Mouse (Mus musculus): Measurements from ENCODE around the gene Mgat4d. TPM values are rescaled to one million over a fixed set of nuclear protein-coding genes. Genes with fewer than 3 reads are reported as not detected.
"Not testable (repeated sequence)": the region's sequence is repeated elsewhere in the genome, so short reads cannot be mapped to it uniquely, and the experiment has no call there.

The Mgat4d gene
- not detected in 2 replicates for polyA plus RNA-seq (2014; fragmentation: Nextera tagmentation; extraction: Ambion mirVana)

DNA sequence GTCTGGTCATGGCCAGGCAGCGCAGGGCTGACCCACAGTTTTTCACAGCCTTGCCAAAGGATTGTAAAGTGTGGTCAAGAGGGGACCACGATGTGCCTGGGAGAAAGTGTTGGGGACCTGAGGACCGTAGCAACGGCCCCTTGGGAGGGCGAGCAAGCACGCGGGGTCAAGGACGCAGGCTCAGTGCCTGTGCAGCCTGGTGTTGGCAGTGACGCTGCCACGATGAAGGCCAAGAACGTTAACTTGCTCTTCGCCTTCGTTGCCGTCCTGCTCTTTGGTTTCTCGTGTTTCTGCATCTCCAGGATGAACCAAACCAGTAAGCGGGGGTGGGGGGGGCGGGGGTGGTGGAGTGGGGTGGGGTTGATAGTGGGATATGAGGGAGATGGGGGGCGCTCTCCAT, at the start of gene Mgat4d:
Gene Mgat4d (plus strand): TSS at position 209 of the 400 bp plus-strand sequence.
- WGBS = 90% methylated on average over 18 of the region's 18 CpGs
- ATAC-seq (no peak), DNase-seq (ENCODE audit: low spot score) (no peak)
- Histone ChIP-seq H3K9me3 (replicated peaks; ENCODE audit: control insufficient read depth, low read length) (no peaks in the 10 kb centered on the region), H3K27me3 (replicated peaks; ENCODE audit: control insufficient read depth, insufficient read depth, low read length) (no peaks in the 10 kb centered on the region), H3K4me3 (ENCODE audit: low read depth, low read length) (no peak within 1 kb of the TSS), H3K27ac (ENCODE audit: low read depth, low read length) (no peak within 1 kb of the TSS), H3K4me1 (ENCODE audit: control insufficient read depth, insufficient read depth, low read length) (no peaks in the 10 kb centered on the region), H3K36me3 (ENCODE audit: control insufficient read depth, insufficient read depth, low read length) (no peaks in the 10 kb centered on the region), H3K4me2 (ENCODE audit: low read length) (no peak within 1 kb of the TSS), H3K9ac (ENCODE audit: low read length) (no peak within 1 kb of the TSS)

DNA sequence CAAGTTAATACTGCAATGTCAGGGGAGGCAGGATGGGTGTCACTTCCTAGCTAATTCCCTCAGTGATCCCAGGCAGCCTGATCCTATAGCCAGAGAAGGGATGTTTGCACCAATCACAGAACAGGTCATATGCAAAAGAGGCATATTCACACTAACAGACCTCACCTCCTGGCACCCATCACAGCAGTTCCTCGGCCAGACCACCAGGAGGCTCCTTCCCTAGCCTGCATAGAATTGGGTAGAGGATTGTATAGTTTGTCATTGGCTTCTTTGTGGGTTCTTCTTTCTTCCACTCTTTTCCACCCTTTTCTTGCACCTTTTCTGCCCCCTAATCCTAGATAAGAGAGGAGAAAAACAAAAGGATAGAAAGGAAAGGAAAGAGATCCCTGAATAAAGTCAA, 48.1 kb upstream of the Mgat4d start:
- no peak overlapping the region for H3K9ac ChIP-seq (ENCODE audit: low read length)
- no peak overlapping the region for H3K27ac ChIP-seq (ENCODE audit: low read depth, low read length)
- H3K27me3 ChIP-seq (replicated peaks; ENCODE audit: control insufficient read depth, insufficient read depth, low read length) = no peaks in the 10 kb centered on the region
- no peaks in the 10 kb centered on the region for H3K36me3 ChIP-seq (ENCODE audit: control insufficient read depth, insufficient read depth, low read length)
- ATAC-seq (no peak), DNase-seq (ENCODE audit: low spot score) (no peak)
- 65% methylated on average over 1 of the region's 1 CpGs for WGBS
- H3K4me1 ChIP-seq (ENCODE audit: control insufficient read depth, insufficient read depth, low read length) = no peaks in the 10 kb centered on the region
- H3K9me3 ChIP-seq (replicated peaks; ENCODE audit: control insufficient read depth, low read length) = no peaks in the 10 kb centered on the region
- H3K4me2 ChIP-seq (ENCODE audit: low read length) = no peak overlapping the region
- H3K4me3 ChIP-seq (ENCODE audit: low read depth, low read length) = no peak overlapping the region

DNA sequence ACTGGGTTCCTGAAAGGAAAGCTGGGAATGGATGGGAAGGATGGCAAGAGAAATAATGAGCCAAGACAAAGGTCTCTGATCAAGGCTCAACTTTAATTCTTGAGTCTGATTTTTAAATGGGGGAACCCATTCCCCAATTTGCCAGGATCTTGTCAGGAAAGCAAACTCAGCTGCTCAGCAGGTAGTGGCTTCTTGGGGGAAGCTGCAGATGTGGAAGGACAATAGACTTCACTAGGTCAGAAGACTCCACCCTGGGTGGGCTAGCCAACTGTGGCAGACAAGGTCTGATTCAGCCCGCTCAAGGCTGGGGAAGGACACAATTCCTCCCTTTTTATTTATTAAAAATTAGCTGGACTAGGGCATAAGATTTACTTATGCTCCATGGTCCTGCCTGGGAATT, 43.3 kb upstream of the Mgat4d start:
- no peak overlapping the region for H3K9ac ChIP-seq (ENCODE audit: low read length)
- H3K4me2 ChIP-seq (ENCODE audit: low read length) = no peak overlapping the region
- WGBS = 95% methylated on average over 1 of the region's 1 CpGs
- no peaks in the 10 kb centered on the region for H3K27me3 ChIP-seq (replicated peaks; ENCODE audit: control insufficient read depth, insufficient read depth, low read length)
- no peaks in the 10 kb centered on the region for H3K36me3 ChIP-seq (ENCODE audit: control insufficient read depth, insufficient read depth, low read length)
- no peaks in the 10 kb centered on the region for H3K4me1 ChIP-seq (ENCODE audit: control insufficient read depth, insufficient read depth, low read length)
- H3K9me3 ChIP-seq (replicated peaks; ENCODE audit: control insufficient read depth, low read length) = no peaks in the 10 kb centered on the region
- no peak overlapping the region for H3K27ac ChIP-seq (ENCODE audit: low read depth, low read length)
- ATAC-seq (no peak), DNase-seq (ENCODE audit: low spot score) (no peak)
- no peak overlapping the region for H3K4me3 ChIP-seq (ENCODE audit: low read depth, low read length)

DNA sequence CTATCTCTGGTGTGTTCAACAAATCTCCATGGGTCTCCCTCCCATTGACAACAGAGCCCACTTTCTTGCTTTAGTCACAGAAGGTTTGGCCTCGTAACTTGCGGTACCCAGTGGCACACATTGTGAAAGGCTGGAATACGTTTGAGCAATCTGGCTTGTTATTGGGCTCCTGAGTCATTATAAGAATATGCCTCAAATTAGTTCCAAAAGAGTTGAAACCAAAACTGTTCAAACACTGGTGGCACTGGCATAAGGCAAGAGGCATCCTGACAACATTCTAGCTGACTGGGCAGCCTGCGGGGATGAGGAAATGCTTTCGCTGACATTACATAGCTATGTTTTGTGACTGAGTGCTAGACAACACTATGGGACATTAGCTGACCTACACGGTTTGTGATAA, 38.4 kb upstream of the Mgat4d start:
- no peak overlapping the region for H3K4me3 ChIP-seq (ENCODE audit: low read depth, low read length)
- H3K27ac ChIP-seq (ENCODE audit: low read depth, low read length) = no peak overlapping the region
- H3K36me3 ChIP-seq (ENCODE audit: control insufficient read depth, insufficient read depth, low read length) = 0 out of 2 replicates have a peak, but pooled peaks cover 4% of the 10 kb centered on the region
- DNase-seq (ENCODE audit: low spot score) (no peak), ATAC-seq (no peak)
- no peak overlapping the region for H3K4me2 ChIP-seq (ENCODE audit: low read length)
- no peak overlapping the region for H3K9ac ChIP-seq (ENCODE audit: low read length)
- H3K27me3 ChIP-seq (replicated peaks; ENCODE audit: control insufficient read depth, insufficient read depth, low read length) = no peaks in the 10 kb centered on the region
- H3K9me3 ChIP-seq (replicated peaks; ENCODE audit: control insufficient read depth, low read length) = no peaks in the 10 kb centered on the region
- H3K4me1 ChIP-seq (ENCODE audit: control insufficient read depth, insufficient read depth, low read length) = no peaks in the 10 kb centered on the region
- 88% methylated on average over 6 of the region's 6 CpGs for WGBS

DNA sequence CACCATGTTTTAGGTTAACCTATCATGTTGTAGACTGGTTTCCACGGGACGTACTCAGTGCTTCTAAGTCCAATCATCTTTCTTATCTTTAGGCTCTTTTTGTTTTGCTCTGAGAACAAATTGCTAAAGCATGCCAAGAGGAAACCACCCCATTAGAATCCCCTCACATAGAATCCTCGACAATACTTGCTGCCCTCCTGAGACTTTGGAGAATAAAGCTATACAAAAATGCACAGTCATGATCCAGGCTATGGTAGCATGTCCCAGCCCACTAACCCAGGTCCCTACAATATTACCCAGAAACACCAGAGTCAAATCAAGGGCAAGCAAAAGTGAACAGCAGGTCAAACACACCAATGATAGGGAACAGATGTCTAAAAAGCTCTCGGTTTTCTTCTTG, 33.2 kb upstream of the Mgat4d start:
- H3K9ac ChIP-seq (ENCODE audit: low read length); H3K9me3 ChIP-seq (replicated peaks; ENCODE audit: control insufficient read depth, low read length); H3K27ac ChIP-seq (ENCODE audit: low read depth, low read length); DNase-seq (ENCODE audit: low spot score); H3K27me3 ChIP-seq (replicated peaks; ENCODE audit: control insufficient read depth, insufficient read depth, low read length); H3K4me2 ChIP-seq (ENCODE audit: low read length); ATAC-seq; H3K4me3 ChIP-seq (ENCODE audit: low read depth, low read length); H3K4me1 ChIP-seq (ENCODE audit: control insufficient read depth, insufficient read depth, low read length): not testable (repeated sequence)
- WGBS = 89% methylated on average over 4 of the region's 4 CpGs
- peaks cover 43% of the 10 kb centered on the region for H3K36me3 ChIP-seq (ENCODE audit: control insufficient read depth, insufficient read depth, low read length)

DNA sequence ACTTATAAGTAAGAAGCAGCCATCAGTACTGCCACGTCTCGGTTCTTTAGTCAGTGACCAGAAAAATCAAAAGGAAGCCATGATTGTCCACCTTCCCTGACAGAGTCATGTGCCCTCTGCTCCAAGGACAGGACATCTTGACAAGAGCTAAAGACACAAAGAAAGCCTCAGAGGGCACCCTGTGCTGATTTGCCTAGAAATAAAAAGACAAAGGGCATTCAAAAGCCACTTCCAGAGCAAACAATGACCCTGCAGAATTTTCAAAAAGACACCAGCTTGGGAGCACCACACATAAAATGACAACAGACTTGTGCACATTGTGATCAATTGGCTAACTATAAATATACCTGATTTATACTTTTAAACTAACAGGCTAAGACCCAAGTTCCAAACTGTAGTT, 32.6 kb upstream of the Mgat4d start:
- no peaks in the 10 kb centered on the region for H3K4me1 ChIP-seq (ENCODE audit: control insufficient read depth, insufficient read depth, low read length)
- no peak overlapping the region for H3K4me2 ChIP-seq (ENCODE audit: low read length)
- H3K27ac ChIP-seq (ENCODE audit: low read depth, low read length) = no peak overlapping the region
- H3K36me3 ChIP-seq (ENCODE audit: control insufficient read depth, insufficient read depth, low read length) = peaks cover 48% of the 10 kb centered on the region
- no peaks in the 10 kb centered on the region for H3K9me3 ChIP-seq (replicated peaks; ENCODE audit: control insufficient read depth, low read length)
- no peaks in the 10 kb centered on the region for H3K27me3 ChIP-seq (replicated peaks; ENCODE audit: control insufficient read depth, insufficient read depth, low read length)
- 77% methylated on average over 2 of the region's 2 CpGs for WGBS
- DNase-seq (ENCODE audit: low spot score) (no peak), ATAC-seq (no peak)
- H3K9ac ChIP-seq (ENCODE audit: low read length) = no peak overlapping the region
- H3K4me3 ChIP-seq (ENCODE audit: low read depth, low read length) = no peak overlapping the region

DNA sequence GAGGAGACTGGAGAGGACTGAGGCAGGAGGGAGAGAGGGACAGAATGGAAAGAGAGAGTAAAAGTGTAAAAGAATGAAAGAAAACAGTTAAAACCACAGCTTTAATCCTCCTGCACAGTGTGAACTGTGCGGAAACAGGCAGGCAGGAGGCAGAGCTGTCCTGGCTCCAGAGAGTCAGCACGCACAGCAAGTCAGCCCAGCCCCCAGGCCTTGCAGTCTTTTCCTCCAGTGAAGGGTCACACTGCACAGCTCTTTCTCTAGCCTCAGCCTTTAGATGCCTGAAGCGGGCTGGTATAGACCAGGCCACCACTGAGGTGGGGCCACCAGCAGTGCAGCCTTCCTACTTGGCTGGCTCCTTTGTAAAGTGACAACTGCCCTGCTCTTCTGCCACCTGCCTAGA, 27.7 kb upstream of the Mgat4d start:
- Histone ChIP-seq H3K4me1 (ENCODE audit: control insufficient read depth, insufficient read depth, low read length) (no peaks in the 10 kb centered on the region), H3K36me3 (ENCODE audit: control insufficient read depth, insufficient read depth, low read length) (peaks cover 66% of the 10 kb centered on the region), H3K4me2 (ENCODE audit: low read length) (no peak overlapping the region), H3K27ac (ENCODE audit: low read depth, low read length) (no peak overlapping the region), H3K27me3 (replicated peaks; ENCODE audit: control insufficient read depth, insufficient read depth, low read length) (no peaks in the 10 kb centered on the region), H3K9me3 (replicated peaks; ENCODE audit: control insufficient read depth, low read length) (no peaks in the 10 kb centered on the region), H3K9ac (ENCODE audit: low read length) (no peak overlapping the region), H3K4me3 (ENCODE audit: low read depth, low read length) (no peak overlapping the region)
- 44% methylated on average over 3 of the region's 3 CpGs for WGBS
- ATAC-seq (no peak), DNase-seq (ENCODE audit: low spot score) (no peak)

DNA sequence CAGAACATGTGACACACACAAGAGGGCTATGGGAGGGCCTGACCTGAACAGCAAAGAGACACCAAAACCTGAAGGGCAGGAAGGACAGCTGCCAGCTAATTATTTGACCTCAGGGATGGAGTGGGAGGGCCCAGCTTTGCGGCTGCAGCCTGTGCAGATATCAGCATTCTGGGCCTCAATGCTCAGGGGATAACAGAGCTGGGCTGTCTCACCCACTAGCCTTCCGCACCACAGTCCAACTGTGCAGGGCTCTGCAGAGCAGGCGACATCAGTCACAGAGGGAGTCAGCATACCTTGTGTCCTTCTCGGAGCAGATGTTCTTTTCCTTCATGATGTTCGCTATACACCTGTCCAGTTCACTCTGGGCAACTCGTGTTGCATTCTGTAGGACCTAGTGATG, 25.9 kb upstream of the Mgat4d start:
- no peak overlapping the region for H3K27ac ChIP-seq (ENCODE audit: low read depth, low read length)
- no peaks in the 10 kb centered on the region for H3K4me1 ChIP-seq (ENCODE audit: control insufficient read depth, insufficient read depth, low read length)
- H3K36me3 ChIP-seq (ENCODE audit: control insufficient read depth, insufficient read depth, low read length) = peaks cover 60% of the 10 kb centered on the region
- no peak overlapping the region for H3K4me2 ChIP-seq (ENCODE audit: low read length)
- no peaks in the 10 kb centered on the region for H3K9me3 ChIP-seq (replicated peaks; ENCODE audit: control insufficient read depth, low read length)
- H3K9ac ChIP-seq (ENCODE audit: low read length) = no peak overlapping the region
- DNase-seq (ENCODE audit: low spot score) (no peak), ATAC-seq (no peak)
- WGBS = 90% methylated on average over 6 of the region's 6 CpGs
- H3K4me3 ChIP-seq (ENCODE audit: low read depth, low read length) = no peak overlapping the region
- no peaks in the 10 kb centered on the region for H3K27me3 ChIP-seq (replicated peaks; ENCODE audit: control insufficient read depth, insufficient read depth, low read length)

DNA sequence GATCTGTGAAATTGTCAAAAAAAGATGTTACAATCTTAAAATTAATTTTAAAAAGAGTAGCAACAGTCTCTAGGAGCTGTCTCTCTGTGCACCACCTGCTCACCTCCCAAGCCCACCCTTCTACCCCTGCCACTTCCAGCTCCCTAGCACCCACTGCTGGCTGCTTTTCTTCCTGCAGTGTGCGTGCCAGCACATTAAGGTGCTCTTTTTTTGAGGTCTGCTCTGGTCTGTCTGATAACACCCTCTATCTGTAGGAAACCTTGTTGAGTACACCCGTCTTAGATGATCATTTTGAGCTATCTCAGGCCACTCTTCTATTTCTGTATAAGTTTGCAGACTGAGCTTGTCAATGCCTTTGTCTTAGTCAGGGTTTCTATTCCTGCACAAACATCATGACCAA, 25.2 kb upstream of the Mgat4d start:
- Histone ChIP-seq H3K9ac (ENCODE audit: low read length) (no peak overlapping the region), H3K36me3 (ENCODE audit: control insufficient read depth, insufficient read depth, low read length) (peaks cover 61% of the 10 kb centered on the region), H3K27ac (ENCODE audit: low read depth, low read length) (no peak overlapping the region), H3K9me3 (replicated peaks; ENCODE audit: control insufficient read depth, low read length) (no peaks in the 10 kb centered on the region), H3K4me2 (ENCODE audit: low read length) (no peak overlapping the region), H3K4me3 (ENCODE audit: low read depth, low read length) (no peak overlapping the region), H3K4me1 (ENCODE audit: control insufficient read depth, insufficient read depth, low read length) (no peaks in the 10 kb centered on the region), H3K27me3 (replicated peaks; ENCODE audit: control insufficient read depth, insufficient read depth, low read length) (no peaks in the 10 kb centered on the region)
- 84% methylated on average over 2 of the region's 2 CpGs for WGBS
- no peak for ATAC-seq
- DNase-seq (ENCODE audit: low spot score) = no peak
